Mouse (Mus musculus): Measurements from ENCODE around the gene Sec62. TPM values are rescaled to one million over a fixed set of nuclear protein-coding genes. Genes with fewer than 3 reads are reported as not detected.
"Not testable (repeated sequence)": the region's sequence is repeated elsewhere in the genome, so short reads cannot be mapped to it uniquely, and the experiment has no call there.

Sec62 gene
- polyA plus RNA-seq, 1 experiment from 2014 or later = 118 TPM

- H3K9me3 ChIP-seq (ENCODE audit: control insufficient read depth, low read length) = no peaks in the 10 kb centered on the region
- 67% methylated on average over 1 of the region's 1 CpGs for WGBS
- no peaks in the 10 kb centered on the region for H3K27me3 ChIP-seq (ENCODE audit: control insufficient read depth, insufficient read depth, low read length)
- no peak overlapping the region for H3K27ac ChIP-seq (replicated peaks)
- TF ChIP-seq EP300 (optimal IDR thresholded peaks at IDR 0.05) = no peak
- TF ChIP-seq CTCF (IDR thresholded peaks at IDR 0.05; ENCODE audit: low read depth) = no peak
- H3K4me1 ChIP-seq (replicated peaks; ENCODE audit: control insufficient read depth, insufficient read depth) = no peaks in the 10 kb centered on the region
- no peak overlapping the region for H3K4me2 ChIP-seq (replicated peaks; ENCODE audit: low read depth)
- H3K4me3 ChIP-seq (ENCODE audit: low read depth, low read length) = no peak overlapping the region
- H3K36me3 ChIP-seq (ENCODE audit: control insufficient read depth, insufficient read depth, low read length) = no peaks in the 10 kb centered on the region
- H3K9ac ChIP-seq (ENCODE audit: low read length) = no peak overlapping the region
- no peak for ATAC-seq (ENCODE audit: low FRiP score, low TSS enrichment)
- no peak for DNase-seq (ENCODE audit: low spot score)
Measured at GRCm38 (mm10) chr3:30847413-30847812, 54.7 kb downstream of the Sec62 start.

DNA sequence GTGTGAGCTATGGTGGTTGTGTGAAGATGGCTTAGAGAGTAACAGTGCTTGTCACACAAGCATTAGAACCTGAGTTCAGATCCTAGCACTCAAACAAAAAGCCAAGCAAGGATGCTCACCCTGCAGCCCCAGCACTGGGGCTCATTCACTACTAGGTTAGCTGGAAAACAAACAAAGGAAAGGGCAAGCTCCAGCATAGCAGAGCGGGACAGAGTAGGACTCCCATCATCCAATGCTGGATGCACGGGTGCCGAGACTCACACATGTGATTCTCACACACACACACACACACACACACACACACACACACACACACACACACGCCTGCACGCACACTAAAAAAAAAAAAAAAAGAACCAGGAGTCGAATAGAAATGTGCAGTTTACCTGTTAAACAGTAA lies 58.7 kb downstream of the Sec62 start:
- no peaks in the 10 kb centered on the region for H3K4me1 ChIP-seq (replicated peaks; ENCODE audit: control insufficient read depth, insufficient read depth)
- H3K9ac ChIP-seq (ENCODE audit: low read length) = no peak overlapping the region
- 58% methylated on average over 6 of the region's 6 CpGs for WGBS
- H3K4me3 ChIP-seq (ENCODE audit: low read depth, low read length) = no peak overlapping the region
- H3K27me3 ChIP-seq (ENCODE audit: control insufficient read depth, insufficient read depth, low read length) = no peaks in the 10 kb centered on the region
- DNase-seq (ENCODE audit: low spot score) (no peak), ATAC-seq (ENCODE audit: low FRiP score, low TSS enrichment) (no peak)
- H3K36me3 ChIP-seq (ENCODE audit: control insufficient read depth, insufficient read depth, low read length) = no peaks in the 10 kb centered on the region
- TF ChIP-seq EP300 (optimal IDR thresholded peaks at IDR 0.05) (no peak), CTCF (IDR thresholded peaks at IDR 0.05; ENCODE audit: low read depth) (no peak)
- no peak overlapping the region for H3K27ac ChIP-seq (replicated peaks)
- H3K4me2 ChIP-seq (replicated peaks; ENCODE audit: low read depth) = no peak overlapping the region
- no peaks in the 10 kb centered on the region for H3K9me3 ChIP-seq (ENCODE audit: control insufficient read depth, low read length)

GRCm38 (mm10) chr3:30853596-30853995 lies 60.9 kb downstream of the Sec62 start:
- H3K4me2 ChIP-seq (replicated peaks; ENCODE audit: low read depth) = no peak overlapping the region
- H3K27ac ChIP-seq (replicated peaks) = no peak overlapping the region
- H3K4me3 ChIP-seq (ENCODE audit: low read depth, low read length) = no peak overlapping the region
- no peaks in the 10 kb centered on the region for H3K36me3 ChIP-seq (ENCODE audit: control insufficient read depth, insufficient read depth, low read length)
- no peak overlapping the region for H3K9ac ChIP-seq (ENCODE audit: low read length)
- TF ChIP-seq CTCF (IDR thresholded peaks at IDR 0.05; ENCODE audit: low read depth) (no peak), EP300 (optimal IDR thresholded peaks at IDR 0.05) (no peak)
- H3K9me3 ChIP-seq (ENCODE audit: control insufficient read depth, low read length) = no peaks in the 10 kb centered on the region
- ATAC-seq (ENCODE audit: low FRiP score, low TSS enrichment) = no peak
- WGBS = 65% methylated on average over 5 of the region's 5 CpGs
- no peaks in the 10 kb centered on the region for H3K27me3 ChIP-seq (ENCODE audit: control insufficient read depth, insufficient read depth, low read length)
- no peaks in the 10 kb centered on the region for H3K4me1 ChIP-seq (replicated peaks; ENCODE audit: control insufficient read depth, insufficient read depth)
- DNase-seq (ENCODE audit: low spot score) = no peak

- Histone ChIP-seq H3K27ac (replicated peaks) (peak within 1 kb of the TSS; percentile 93), H3K9ac (ENCODE audit: low read length) (peak within 1 kb of the TSS; percentile 74), H3K4me1 (replicated peaks; ENCODE audit: control insufficient read depth, insufficient read depth) (no peaks in the 10 kb centered on the region), H3K9me3 (ENCODE audit: control insufficient read depth, low read length) (no peaks in the 10 kb centered on the region), H3K36me3 (ENCODE audit: control insufficient read depth, insufficient read depth, low read length) (no peaks in the 10 kb centered on the region), H3K4me2 (replicated peaks; ENCODE audit: low read depth) (peak within 1 kb of the TSS; percentile 93), H3K27me3 (ENCODE audit: control insufficient read depth, insufficient read depth, low read length) (no peaks in the 10 kb centered on the region), H3K4me3 (ENCODE audit: low read depth, low read length) (peak within 1 kb of the TSS; percentile 60)
- under 1% methylated on average over 65 of the region's 75 CpGs for WGBS
- no peak for TF ChIP-seq EP300 (optimal IDR thresholded peaks at IDR 0.05)
- peak; percentile 74 for TF ChIP-seq CTCF (IDR thresholded peaks at IDR 0.05; ENCODE audit: low read depth)
- DNase-seq (ENCODE audit: low spot score) (peak; percentile 86), ATAC-seq (ENCODE audit: low FRiP score, low TSS enrichment) (peak; percentile 97)
Measured at GRCm38 (mm10) chr3:30855604-30856458, 63.2 kb downstream of the Sec62 start, which contains the start of gene Gpr160. TSS of gene Gpr160 (plus strand) at chr3:30855950.

- not testable (repeated sequence) for H3K36me3 ChIP-seq (ENCODE audit: control insufficient read depth, insufficient read depth, low read length); H3K9ac ChIP-seq (ENCODE audit: low read length); H3K9me3 ChIP-seq (ENCODE audit: control insufficient read depth, low read length); H3K4me2 ChIP-seq (replicated peaks; ENCODE audit: low read depth); H3K27ac ChIP-seq (replicated peaks); DNase-seq (ENCODE audit: low spot score); H3K27me3 ChIP-seq (ENCODE audit: control insufficient read depth, insufficient read depth, low read length); H3K4me3 ChIP-seq (ENCODE audit: low read depth, low read length); H3K4me1 ChIP-seq (replicated peaks; ENCODE audit: control insufficient read depth, insufficient read depth); ATAC-seq (ENCODE audit: low FRiP score, low TSS enrichment)
- 85% methylated on average over 8 of the region's 8 CpGs for WGBS
Measured at GRCm38 (mm10) chr3:30859599-30859998, 66.9 kb downstream of the Sec62 start.

- WGBS = 58% methylated on average over 4 of the region's 4 CpGs
- Histone ChIP-seq H3K9ac (ENCODE audit: low read length) (no peak overlapping the region), H3K4me1 (replicated peaks; ENCODE audit: control insufficient read depth, insufficient read depth) (no peaks in the 10 kb centered on the region), H3K36me3 (ENCODE audit: control insufficient read depth, insufficient read depth, low read length) (no peaks in the 10 kb centered on the region), H3K4me2 (replicated peaks; ENCODE audit: low read depth) (no peak overlapping the region), H3K4me3 (ENCODE audit: low read depth, low read length) (no peak overlapping the region), H3K27me3 (ENCODE audit: control insufficient read depth, insufficient read depth, low read length) (no peaks in the 10 kb centered on the region), H3K27ac (replicated peaks) (no peak overlapping the region), H3K9me3 (ENCODE audit: control insufficient read depth, low read length) (no peaks in the 10 kb centered on the region)
- no peak for TF ChIP-seq EP300 (optimal IDR thresholded peaks at IDR 0.05)
- TF ChIP-seq CTCF (IDR thresholded peaks at IDR 0.05; ENCODE audit: low read depth) = no peak
- ATAC-seq (ENCODE audit: low FRiP score, low TSS enrichment) (no peak), DNase-seq (ENCODE audit: low spot score) (no peak)
Measured at GRCm38 (mm10) chr3:30860705-30861104, 68.0 kb downstream of the Sec62 start.
